Mouse (Mus musculus): ENCODE measurements around the gene Defb23.
"Not testable (repeated sequence)": the region's sequence is repeated elsewhere in the genome, so short reads cannot be mapped to it uniquely, and the experiment has no call there.

The Defb23 gene

GRCm38 (mm10) chr2:152436983-152437860, 27.2 kb downstream of the Defb23 start:
- DNase-seq (ENCODE audit: low read depth, low spot score), result peak; percentile 75

DNA sequence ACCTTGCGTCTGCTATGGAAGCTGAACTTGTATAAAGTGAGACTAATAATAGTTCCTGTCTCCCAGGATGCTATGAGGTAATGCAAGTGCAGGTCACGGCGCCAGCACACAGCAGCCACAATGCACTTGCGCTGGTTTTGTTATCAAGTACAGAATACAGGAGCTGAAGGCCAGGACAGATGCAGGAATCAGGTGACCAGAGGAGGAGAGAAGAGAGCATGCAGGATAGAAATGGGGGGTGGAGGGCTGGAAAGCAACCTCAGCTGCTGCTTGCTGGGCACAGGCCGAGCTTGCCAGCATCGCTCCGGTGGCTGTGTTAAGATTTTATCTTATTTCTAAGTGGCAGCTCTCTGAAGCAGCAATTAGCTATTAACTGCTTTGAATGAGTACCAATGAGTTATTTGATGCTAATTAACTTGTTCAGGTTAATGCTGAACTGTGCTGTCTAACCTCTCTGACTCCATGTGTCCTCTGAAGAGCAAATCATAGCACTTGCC, 28.0 kb downstream of the Defb23 start:
- no peak for DNase-seq (ENCODE audit: low read depth, low spot score)

GRCm38 (mm10) chr2:152428481-152428880, 35.9 kb downstream of the Defb23 start:
- not testable (repeated sequence) for DNase-seq (ENCODE audit: low read depth, low spot score)

DNA sequence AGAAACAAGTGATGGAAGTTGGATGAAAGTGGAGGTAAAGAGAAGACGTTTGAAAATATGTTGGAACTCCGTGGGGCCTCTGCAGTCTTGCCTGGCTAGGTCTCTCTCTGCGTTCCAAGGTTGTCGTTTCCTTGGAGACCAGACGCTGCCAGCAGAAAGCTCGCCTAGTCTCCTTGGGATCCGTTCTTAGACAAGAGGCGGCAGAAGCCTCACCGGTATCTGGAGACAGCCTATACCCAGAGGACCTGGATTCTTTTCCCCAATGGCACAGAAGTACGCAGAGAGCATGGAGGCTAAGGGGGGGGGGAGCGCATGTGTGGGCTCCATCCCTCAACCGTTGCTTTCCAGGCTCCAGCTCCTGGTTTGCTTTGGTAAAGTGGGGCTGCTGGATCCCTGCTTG, 36.9 kb downstream of the Defb23 start:
- no peak for DNase-seq (ENCODE audit: low read depth, low spot score)

DNA sequence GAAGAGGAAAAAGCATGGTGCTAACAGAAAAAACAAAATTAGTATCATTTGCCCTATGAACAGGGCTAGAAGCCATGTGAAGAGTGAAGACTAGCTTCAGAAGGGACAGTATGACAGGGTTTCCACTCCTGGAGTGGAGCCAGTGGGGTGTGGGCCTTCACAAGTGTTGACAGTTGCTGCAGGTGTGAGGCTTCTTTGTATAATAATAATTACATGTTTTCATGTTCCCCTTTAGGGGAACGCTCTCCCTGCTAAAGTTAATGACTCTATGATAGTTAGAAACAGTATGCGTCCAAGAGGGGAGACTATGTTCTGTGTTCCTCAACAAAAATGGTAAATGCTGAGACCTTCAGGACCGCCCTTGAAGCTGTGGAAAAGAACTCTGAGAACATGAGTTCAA, 48.6 kb downstream of the Defb23 start:
- DNase-seq (ENCODE audit: low read depth, low spot score), result no peak

DNA sequence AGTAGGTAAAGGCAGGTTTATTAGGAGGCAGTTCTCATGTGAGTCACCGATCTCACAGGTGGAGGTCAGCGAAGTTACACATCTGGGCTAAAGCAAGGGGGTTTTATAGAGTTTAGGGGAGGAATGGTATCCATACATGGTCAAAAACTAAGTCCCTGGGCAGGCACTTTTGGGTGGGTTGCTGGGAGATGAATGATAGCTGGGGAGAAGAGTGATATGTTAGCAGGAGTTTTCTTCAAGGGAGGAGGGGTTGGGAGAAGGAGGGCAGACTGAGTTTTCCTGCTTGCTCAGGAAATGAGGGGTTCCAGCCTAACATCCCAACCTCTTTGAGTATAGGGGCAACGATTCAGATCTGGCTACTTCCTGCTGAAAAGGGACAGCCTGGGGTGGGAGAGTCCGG, 49.1 kb downstream of the Defb23 start, which contains the start of gene 6820408C15Rik:
TSS of gene 6820408C15Rik (plus strand) at position 301 of the 400 bp plus-strand sequence.
- DNase-seq (ENCODE audit: low read depth, low spot score), result no peak

DNA sequence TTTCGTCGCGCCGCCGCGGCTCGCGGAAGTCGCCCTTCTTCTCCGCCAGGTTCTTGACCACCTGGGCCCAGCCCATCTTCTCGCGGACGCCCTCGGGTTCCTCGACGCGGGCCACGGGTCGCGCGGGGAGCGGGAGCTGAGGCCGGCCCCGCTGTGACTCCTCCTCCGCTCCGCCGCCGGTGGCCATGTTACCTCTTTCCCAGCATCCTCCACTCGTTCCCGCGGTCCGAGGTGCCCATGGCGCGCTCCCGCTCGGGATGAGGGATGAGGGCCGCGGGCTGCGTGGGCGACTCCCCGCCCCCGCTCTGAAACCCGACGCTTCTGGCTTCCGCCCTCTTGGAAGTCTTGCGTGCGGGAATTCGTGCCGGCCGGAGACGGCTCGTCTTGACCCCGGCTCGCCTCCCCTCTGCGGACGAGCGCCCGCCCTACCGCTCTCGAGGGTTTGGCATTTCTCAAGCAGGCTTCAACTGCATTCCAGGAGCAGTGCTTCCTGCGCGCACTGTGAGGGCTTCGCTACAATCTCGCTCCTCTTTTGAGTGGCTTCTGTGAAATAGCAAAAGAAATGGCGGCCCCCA, 49.7 kb downstream of the Defb23 start, which contains the start of gene Zcchc3:
TSS of gene Zcchc3 (minus strand) at position 437 of the 575 bp plus-strand sequence.
- peak; percentile 79 for DNase-seq (ENCODE audit: low read depth, low spot score)

DNA sequence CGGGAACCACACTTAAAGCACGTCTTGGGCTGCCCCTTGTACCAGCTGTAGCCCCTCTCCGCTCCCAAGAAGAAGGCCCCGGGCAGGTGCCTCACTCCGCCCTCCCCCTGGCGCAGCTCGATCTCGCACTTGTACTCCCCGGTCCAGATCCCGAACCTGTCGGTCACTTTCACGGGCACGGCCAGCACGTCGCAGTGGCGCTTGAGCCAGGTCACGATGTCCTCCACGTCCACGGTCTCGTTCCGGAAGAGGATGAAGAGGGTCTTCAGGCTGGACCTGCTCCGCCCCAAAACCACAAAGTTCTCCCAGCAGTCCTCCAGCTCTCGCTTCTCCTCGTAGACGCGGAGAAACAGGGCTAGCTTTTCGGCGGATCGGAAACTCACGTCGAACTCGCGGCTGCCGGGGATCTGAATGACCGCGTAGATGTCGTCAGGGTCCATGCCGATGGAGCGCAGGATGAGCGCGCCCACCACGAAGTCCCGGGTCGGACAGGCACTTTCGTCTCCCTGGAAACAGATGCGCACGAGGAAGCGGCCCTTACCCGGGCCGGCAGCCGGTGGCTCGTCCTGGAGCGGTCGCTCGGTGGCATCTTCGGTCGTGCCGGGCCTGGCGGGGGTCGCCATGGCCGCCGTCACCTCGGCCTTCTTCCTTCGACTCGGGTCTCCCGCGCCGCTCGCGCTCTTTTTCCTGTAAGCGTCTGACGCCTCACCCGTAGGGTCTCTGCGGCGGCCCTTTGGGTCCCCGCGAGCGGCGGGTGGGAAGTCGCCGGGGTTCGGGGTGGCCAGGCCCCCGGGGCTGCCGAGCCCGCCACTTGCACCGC, 50.4 kb downstream of the Defb23 start:
- DNase-seq (ENCODE audit: low read depth, low spot score), result no peak

DNA sequence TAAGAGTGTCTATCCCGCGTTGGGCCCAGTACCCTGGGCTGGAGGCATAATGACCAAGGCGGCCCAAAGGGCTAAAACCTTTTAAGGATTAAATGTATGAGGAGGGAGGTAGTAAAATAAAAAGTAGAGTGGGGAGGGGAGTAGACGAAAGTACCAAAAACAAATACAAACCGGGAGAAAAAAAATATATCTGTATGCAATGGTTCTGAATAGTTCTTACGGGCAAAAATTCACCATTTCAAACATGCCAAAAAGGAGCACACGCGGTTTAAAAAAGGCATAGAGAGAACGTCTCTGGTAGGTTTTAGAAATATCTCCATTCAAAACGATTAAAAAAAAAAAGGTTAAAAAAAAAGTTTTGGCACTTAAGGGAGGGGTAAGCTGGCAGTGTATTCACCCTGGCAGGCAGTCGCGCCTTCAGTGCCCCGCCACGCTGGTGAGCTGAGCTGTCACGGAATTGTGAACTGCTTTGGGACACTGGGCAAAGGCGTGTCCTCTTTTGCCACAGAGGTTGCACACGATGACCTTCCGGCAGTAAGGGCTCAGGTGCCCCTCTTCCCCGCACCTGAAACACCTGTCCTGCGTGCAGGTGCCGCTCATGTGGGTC, 51.2 kb downstream of the Defb23 start:
- no peak for DNase-seq (ENCODE audit: low read depth, low spot score)

GRCm38 (mm10) chr2:152412526-152413157, 51.8 kb downstream of the Defb23 start:
- no peak for DNase-seq (ENCODE audit: low read depth, low spot score)

DNA sequence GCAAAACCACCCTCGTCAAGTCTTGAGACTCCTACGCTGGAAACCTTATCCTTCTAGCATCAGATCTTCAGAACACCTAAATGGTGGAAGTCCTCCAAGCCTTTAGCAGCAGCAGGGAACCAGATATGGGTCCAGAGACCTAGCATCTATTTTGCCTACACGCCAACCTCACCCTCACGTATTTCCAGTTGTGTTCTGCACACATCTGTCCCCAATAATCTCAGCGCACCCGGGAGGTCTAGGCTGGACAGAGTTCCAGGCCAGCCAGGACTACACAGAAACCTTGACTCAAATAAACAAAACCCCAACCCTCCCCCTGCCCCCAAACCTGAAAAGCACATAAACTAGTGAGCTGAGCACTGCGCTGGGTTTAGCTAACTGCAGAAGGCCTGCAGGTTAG, 52.9 kb downstream of the Defb23 start:
- no peak for DNase-seq (ENCODE audit: low read depth, low spot score)

GRCm38 (mm10) chr2:152410971-152411371, 53.4 kb downstream of the Defb23 start:
- DNase-seq (ENCODE audit: low read depth, low spot score), result no peak

- DNase-seq (ENCODE audit: low read depth, low spot score), result no peak
These were observed 54.6 kb downstream of the Defb23 start for GRCm38 (mm10) chr2:152409781-152410180.

Measured in retina, postnatal 7 days (tissue).